Mouse (Mus musculus): ENCODE measurements at regions not wholly inside any gene's neighbourhood (a gene's known extent, or its start where the extent isn't known, plus 50 kb on each side); places are given as distances from the start of the nearest gene placed in this dataset.
A peak's percentile ranks its signal among the peaks of the same experiment; 100 is the strongest.

GRCm38 (mm10) chr17:4784296-4784695, 209.8 kb upstream of the Arid1b start:
- Histone ChIP-seq H3K4me3 (no peak overlapping the region), H3K27ac (no peak overlapping the region), H3K36me3 (replicated peaks) (no peaks in the 10 kb centered on the region), H3K4me1 (no peaks in the 10 kb centered on the region), H3K27me3 (ENCODE audit: poor library complexity, severe bottlenecking) (no peaks in the 10 kb centered on the region), H3K9me3 (no peaks in the 10 kb centered on the region)
- no peak for DNase-seq (ENCODE audit: extremely low spot score, low spot score)
- 76% methylated on average over 5 of the region's 5 CpGs for WGBS

GRCm38 (mm10) chr17:4785281-4785839, 208.8 kb upstream of the Arid1b start:
- WGBS = 67% methylated on average over 6 of the region's 6 CpGs
- H3K4me1 ChIP-seq = no peaks in the 10 kb centered on the region
- H3K36me3 ChIP-seq (replicated peaks) = no peaks in the 10 kb centered on the region
- DNase-seq (ENCODE audit: extremely low spot score, low spot score) = no peak
- H3K27ac ChIP-seq = no peak overlapping the region
- H3K27me3 ChIP-seq (ENCODE audit: poor library complexity, severe bottlenecking) = no peaks in the 10 kb centered on the region
- H3K9me3 ChIP-seq = no peaks in the 10 kb centered on the region
- no peak overlapping the region for H3K4me3 ChIP-seq

- H3K4me1 ChIP-seq = no peaks in the 10 kb centered on the region
- no peaks in the 10 kb centered on the region for H3K27me3 ChIP-seq (ENCODE audit: poor library complexity, severe bottlenecking)
- H3K36me3 ChIP-seq (replicated peaks) = no peaks in the 10 kb centered on the region
- no peak overlapping the region for H3K27ac ChIP-seq
- no peak for DNase-seq (ENCODE audit: extremely low spot score, low spot score)
- no peak overlapping the region for H3K4me3 ChIP-seq
- no peaks in the 10 kb centered on the region for H3K9me3 ChIP-seq
These were observed 207.6 kb upstream of the Arid1b start for GRCm38 (mm10) chr17:4786524-4786923.

- WGBS = 88% methylated on average over 10 of the region's 10 CpGs
- Histone ChIP-seq H3K27ac (no peak overlapping the region), H3K36me3 (replicated peaks) (no peaks in the 10 kb centered on the region), H3K4me3 (no peak overlapping the region), H3K9me3 (no peaks in the 10 kb centered on the region), H3K4me1 (no peaks in the 10 kb centered on the region), H3K27me3 (ENCODE audit: poor library complexity, severe bottlenecking) (no peaks in the 10 kb centered on the region)
- no peak for DNase-seq (ENCODE audit: extremely low spot score, low spot score)
These were observed 202.3 kb upstream of the Arid1b start for GRCm38 (mm10) chr17:4791873-4792272.

- Histone ChIP-seq H3K27me3 (ENCODE audit: poor library complexity, severe bottlenecking) (no peaks in the 10 kb centered on the region), H3K36me3 (replicated peaks) (no peaks in the 10 kb centered on the region), H3K9me3 (no peaks in the 10 kb centered on the region), H3K27ac (no peak overlapping the region), H3K4me1 (no peaks in the 10 kb centered on the region), H3K4me3 (no peak overlapping the region)
- WGBS = 92% methylated on average over 3 of the region's 3 CpGs
- DNase-seq (ENCODE audit: extremely low spot score, low spot score) = no peak
These were observed 197.9 kb upstream of the Arid1b start for GRCm38 (mm10) chr17:4796241-4796640.

- H3K4me3 ChIP-seq = no peak overlapping the region
- 92% methylated on average over 4 of the region's 4 CpGs for WGBS
- no peaks in the 10 kb centered on the region for H3K27me3 ChIP-seq (ENCODE audit: poor library complexity, severe bottlenecking)
- H3K36me3 ChIP-seq (replicated peaks) = no peaks in the 10 kb centered on the region
- no peak overlapping the region for H3K27ac ChIP-seq
- H3K9me3 ChIP-seq = no peaks in the 10 kb centered on the region
- DNase-seq (ENCODE audit: extremely low spot score, low spot score) = no peak
- H3K4me1 ChIP-seq = no peaks in the 10 kb centered on the region
These were observed 190.1 kb upstream of the Arid1b start for GRCm38 (mm10) chr17:4804013-4804412.

GRCm38 (mm10) chr17:4806051-4806450, 188.1 kb upstream of the Arid1b start:
- Histone ChIP-seq H3K27ac (no peak overlapping the region), H3K36me3 (replicated peaks) (no peaks in the 10 kb centered on the region), H3K9me3 (no peaks in the 10 kb centered on the region), H3K27me3 (ENCODE audit: poor library complexity, severe bottlenecking) (no peaks in the 10 kb centered on the region), H3K4me1 (no peaks in the 10 kb centered on the region), H3K4me3 (no peak overlapping the region)
- no peak for DNase-seq (ENCODE audit: extremely low spot score, low spot score)
- WGBS = 82% methylated on average over 5 of the region's 5 CpGs

- H3K4me1 ChIP-seq = no peaks in the 10 kb centered on the region
- H3K9me3 ChIP-seq = no peaks in the 10 kb centered on the region
- no peaks in the 10 kb centered on the region for H3K36me3 ChIP-seq (replicated peaks)
- no peak overlapping the region for H3K4me3 ChIP-seq
- WGBS = 87% methylated on average over 3 of the region's 3 CpGs
- no peak for DNase-seq (ENCODE audit: extremely low spot score, low spot score)
- no peaks in the 10 kb centered on the region for H3K27me3 ChIP-seq (ENCODE audit: poor library complexity, severe bottlenecking)
- H3K27ac ChIP-seq = no peak overlapping the region
These were observed 185.2 kb upstream of the Arid1b start for GRCm38 (mm10) chr17:4808926-4809325.

- H3K9me3 ChIP-seq = no peaks in the 10 kb centered on the region
- no peak for DNase-seq (ENCODE audit: extremely low spot score, low spot score)
- no peaks in the 10 kb centered on the region for H3K36me3 ChIP-seq (replicated peaks)
- no peak overlapping the region for H3K4me3 ChIP-seq
- no peaks in the 10 kb centered on the region for H3K4me1 ChIP-seq
- no peak overlapping the region for H3K27ac ChIP-seq
- WGBS = 95% methylated on average over 3 of the region's 3 CpGs
- H3K27me3 ChIP-seq (ENCODE audit: poor library complexity, severe bottlenecking) = no peaks in the 10 kb centered on the region
These were observed 180.9 kb upstream of the Arid1b start for GRCm38 (mm10) chr17:4813232-4813631.

- H3K9me3 ChIP-seq = no peaks in the 10 kb centered on the region
- H3K4me1 ChIP-seq = no peaks in the 10 kb centered on the region
- no peak for DNase-seq (ENCODE audit: extremely low spot score, low spot score)
- H3K4me3 ChIP-seq = no peak overlapping the region
- WGBS = 90% methylated on average over 6 of the region's 6 CpGs
- no peaks in the 10 kb centered on the region for H3K36me3 ChIP-seq (replicated peaks)
- no peaks in the 10 kb centered on the region for H3K27me3 ChIP-seq (ENCODE audit: poor library complexity, severe bottlenecking)
- no peak overlapping the region for H3K27ac ChIP-seq
These were observed 180.5 kb upstream of the Arid1b start for GRCm38 (mm10) chr17:4813666-4814065.

- H3K9me3 ChIP-seq = no peaks in the 10 kb centered on the region
- no peaks in the 10 kb centered on the region for H3K4me1 ChIP-seq
- DNase-seq (ENCODE audit: extremely low spot score, low spot score) = no peak
- no peaks in the 10 kb centered on the region for H3K36me3 ChIP-seq (replicated peaks)
- H3K27me3 ChIP-seq (ENCODE audit: poor library complexity, severe bottlenecking) = no peaks in the 10 kb centered on the region
- H3K4me3 ChIP-seq = no peak overlapping the region
- no peak overlapping the region for H3K27ac ChIP-seq
- WGBS = 79% methylated on average over 8 of the region's 8 CpGs
These were observed 168.8 kb upstream of the Arid1b start for GRCm38 (mm10) chr17:4825221-4825895.

GRCm38 (mm10) chr17:4834065-4834464, 160.1 kb upstream of the Arid1b start:
- no peak for DNase-seq (ENCODE audit: extremely low spot score, low spot score)
- H3K27me3 ChIP-seq (ENCODE audit: poor library complexity, severe bottlenecking) = no peaks in the 10 kb centered on the region
- H3K36me3 ChIP-seq (replicated peaks) = no peaks in the 10 kb centered on the region
- no peak overlapping the region for H3K4me3 ChIP-seq
- H3K27ac ChIP-seq = 0 out of 2 replicates have a peak overlapping the region, but pooled peaks have one; percentile 16
- H3K4me1 ChIP-seq = 0 out of 2 replicates have a peak, but pooled peaks cover 8% of the 10 kb centered on the region
- no peaks in the 10 kb centered on the region for H3K9me3 ChIP-seq
- WGBS = 92% methylated on average over 7 of the region's 7 CpGs

- Histone ChIP-seq H3K9me3 (no peaks in the 10 kb centered on the region), H3K4me3 (no peak overlapping the region), H3K36me3 (replicated peaks) (no peaks in the 10 kb centered on the region), H3K4me1 (0 out of 2 replicates have a peak, but pooled peaks cover 8% of the 10 kb centered on the region), H3K27ac (no peak overlapping the region), H3K27me3 (ENCODE audit: poor library complexity, severe bottlenecking) (no peaks in the 10 kb centered on the region)
- WGBS = 78% methylated on average over 7 of the region's 7 CpGs
- no peak for DNase-seq (ENCODE audit: extremely low spot score, low spot score)
These were observed 159.6 kb upstream of the Arid1b start for GRCm38 (mm10) chr17:4834571-4834970.

Measured in forebrain, embryonic 10.5 days (tissue).